Mouse (Mus musculus) 416B (cell line): ENCODE results near the gene Kiss1r.

Experiments
- DNase-seq: peaks from one replicate; pipeline ENCODE4 v3.0.0; 2011; ENCODE audit warnings: low read depth

Gene Kiss1r

GRCm38 (mm10) chr10:79970415-79971182 lies 53.8 kb downstream of the Kiss1r start, which contains the start of gene Grin3b:
TSS of gene Grin3b (plus strand) at chr10:79970715.
- DNase-seq: no peak

- DNase-seq: no peak
Observed at GRCm38 (mm10) chr10:79971183-79971497, 54.4 kb downstream of the Kiss1r start.
